Mouse (Mus musculus): ENCODE results near the gene Zbtb46. TPM values are rescaled to one million over a fixed set of nuclear protein-coding genes. Genes with fewer than 3 reads are reported as not detected.

Gene Zbtb46
- total RNA-seq (2023): under 1 TPM; 0.27 to 0.67 TPM

DNA sequence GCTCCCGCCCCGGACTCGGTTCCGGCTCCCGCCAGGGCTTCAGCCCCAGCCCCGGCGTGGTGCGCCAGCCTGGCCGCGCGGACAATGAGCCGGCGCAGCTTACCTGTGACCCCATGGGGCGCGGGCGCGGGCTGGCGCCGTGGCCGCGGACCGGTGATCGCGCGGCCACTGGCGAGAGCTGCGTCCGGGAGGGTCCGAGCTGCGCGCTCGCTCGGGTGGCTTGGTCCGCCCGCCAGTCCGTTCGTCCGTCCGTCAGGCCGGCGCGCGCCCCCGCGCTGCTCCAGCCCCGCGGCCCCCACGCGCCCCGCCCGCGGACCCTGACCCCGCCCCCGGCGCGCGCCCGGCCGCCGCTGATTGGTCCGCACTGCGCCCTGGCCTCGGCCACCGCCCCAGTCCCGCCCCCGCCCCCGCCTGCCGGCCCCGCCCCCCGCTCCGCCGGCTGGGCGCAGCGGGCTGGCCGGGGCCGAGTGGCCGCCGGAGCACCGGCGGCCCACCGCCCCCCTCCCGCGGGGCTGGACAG, at the start of gene Zbtb46:
Zbtb46 (minus strand) TSS at position 274 of the 520 bp plus-strand sequence.

DNA sequence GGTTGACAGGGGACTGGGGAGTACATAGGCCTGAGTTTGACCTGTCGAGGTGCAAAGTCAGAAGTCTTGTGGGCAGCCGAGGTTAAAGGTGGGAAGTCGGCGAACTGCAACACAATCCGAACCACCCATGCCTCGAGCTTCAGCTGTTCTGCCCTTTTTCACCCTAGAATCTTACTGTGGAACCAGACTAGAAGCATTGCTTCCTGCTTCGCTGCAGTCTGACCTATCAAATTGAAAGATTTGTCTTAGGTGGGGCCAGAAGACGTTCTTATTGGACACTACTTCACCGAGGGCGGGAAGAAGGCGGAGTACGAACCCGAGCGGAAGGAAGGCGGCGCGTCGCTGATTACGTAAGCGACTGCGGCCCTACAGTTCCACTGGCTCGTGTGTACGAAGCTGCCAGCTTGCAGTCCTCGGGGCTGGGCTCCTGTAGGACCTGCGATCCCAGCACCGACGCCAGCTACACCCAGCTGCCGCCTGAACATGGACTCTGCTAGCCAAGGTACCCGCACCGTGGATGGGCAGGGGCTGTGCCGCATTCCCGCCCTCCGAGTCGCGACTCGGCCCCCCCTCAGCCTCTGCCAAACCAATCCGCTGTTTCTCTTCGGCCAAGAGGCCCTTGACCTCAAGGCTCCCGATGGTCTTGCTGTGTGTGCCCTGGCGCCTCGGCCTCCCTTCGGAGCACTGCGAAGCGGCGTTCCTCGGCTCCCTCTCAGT, 37.8 kb upstream of the Zbtb46 start, which contains the start of gene Tpd52l2:
Tpd52l2 (plus strand) TSS at position 312 of the 717 bp plus-strand sequence.

DNA sequence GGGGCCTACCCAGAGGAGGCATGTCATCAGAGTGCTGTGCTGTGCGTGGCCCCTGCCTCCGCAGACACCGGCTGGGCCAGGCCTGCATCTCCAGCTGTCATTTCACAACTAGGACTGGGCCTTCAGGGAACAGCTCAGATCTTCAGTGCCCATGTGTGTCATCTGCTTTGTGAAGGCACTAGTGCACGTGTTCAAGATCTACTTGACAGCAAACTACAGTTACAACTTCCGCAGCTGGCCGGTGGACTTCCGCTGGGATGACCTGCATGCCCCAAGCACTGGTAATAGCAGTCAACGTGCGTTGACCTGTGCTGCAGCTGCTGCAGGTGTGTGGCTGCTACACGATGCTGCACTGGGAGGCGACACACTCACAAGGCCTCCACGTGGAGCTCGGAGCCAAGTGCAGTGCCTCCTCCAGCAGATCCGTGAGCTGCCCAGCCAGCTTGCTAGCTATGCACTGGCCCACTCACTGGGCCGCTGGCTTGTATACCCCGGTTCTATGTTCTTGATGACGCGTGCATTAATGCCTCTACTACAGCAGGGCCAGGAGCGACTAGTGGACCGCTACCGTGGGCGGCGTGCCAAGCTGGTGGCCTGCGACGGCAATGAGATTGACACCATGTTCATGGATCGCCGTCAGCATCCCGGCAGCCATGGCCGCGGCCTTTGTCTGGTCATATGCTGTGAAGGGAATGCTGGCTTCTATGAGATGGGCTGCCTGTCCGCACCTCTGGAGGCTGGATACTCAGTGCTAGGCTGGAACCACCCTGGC, 34.1 kb upstream of the Zbtb46 start, which contains the start of gene Abhd16b:
Abhd16b (plus strand) TSS at position 51 of the 772 bp plus-strand sequence.

GRCm38 (mm10) chr2:181379778-181380177, 79.4 kb downstream of the Zbtb46 start, which contains the start of gene Lime1:
Gene Lime1, plus strand, starts transcription at chr2:181380078.

DNA sequence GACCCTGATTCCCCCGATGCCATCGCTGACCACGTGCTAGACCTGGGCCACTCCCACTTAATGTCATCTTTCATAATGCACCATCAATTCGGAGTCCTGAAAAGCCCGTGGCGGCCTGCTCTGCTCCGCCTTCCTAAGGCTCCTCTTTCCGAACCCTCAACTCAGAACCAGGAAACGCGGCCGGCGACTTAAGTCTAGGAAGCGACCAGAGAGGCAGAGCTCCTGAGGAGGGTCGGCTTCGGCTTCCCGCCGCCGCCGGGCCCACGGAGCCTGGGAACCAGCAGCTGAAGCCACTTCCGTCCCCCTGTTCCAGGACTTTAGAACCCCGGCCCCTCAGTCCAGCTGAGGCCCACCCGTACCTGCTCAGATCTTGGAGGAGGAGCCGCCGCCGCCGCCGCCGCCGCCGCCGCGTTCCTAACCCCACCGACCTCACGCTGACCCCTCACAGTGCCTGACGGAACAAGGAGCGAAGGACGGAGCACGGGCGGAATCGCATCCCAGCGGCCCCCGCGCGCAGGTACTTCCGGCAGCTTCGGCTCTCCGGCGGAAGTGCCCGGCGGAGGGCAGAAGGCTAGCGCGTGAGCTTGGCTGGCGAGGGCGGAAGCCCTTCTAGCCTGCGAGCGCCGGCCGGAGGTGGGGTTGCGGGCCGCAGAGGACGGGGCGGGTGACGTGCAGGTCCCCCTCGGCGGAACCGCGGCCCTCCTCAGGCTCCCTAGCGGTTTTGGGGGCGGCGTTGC, 94.2 kb downstream of the Zbtb46 start, which contains the start of the genes Zgpat and Arfrp1:
Zgpat (plus strand) TSS at position 69 of the 737 bp plus-strand sequence.
Arfrp1 (minus strand) TSS at position 545 of the 737 bp plus-strand sequence.

Other genes with a start within 250 kb of the Zbtb46 start
- under 1 TPM; 0.29 to 0.80 TPM for gene Srms, start 246.2 kb downstream of the Zbtb46 start, total RNA-seq (2023)
- under 1 TPM in 1 of 2 experiments, not detected in 1; 0.83 TPM for gene Fndc11, start 239.4 kb downstream of the Zbtb46 start, total RNA-seq (2023)
- 100 to 1,000 TPM; 148 to 165 TPM for gene Helz2, start 217.4 kb downstream of the Zbtb46 start, total RNA-seq (2023)
- 10 to 100 TPM; 39.1 to 40.4 TPM for gene Gmeb2, start 171.4 kb downstream of the Zbtb46 start, total RNA-seq (2023)
- gene Stmn3, start 144.9 kb downstream of the Zbtb46 start, total RNA-seq (2023): not detected
- gene Rtel1, start 139.7 kb downstream of the Zbtb46 start, total RNA-seq (2023): 100 to 1,000 TPM; 126 to 141 TPM
- gene Zgpat, start 94.5 kb downstream of the Zbtb46 start, total RNA-seq (2023): 100 to 1,000 TPM; 126 to 143 TPM
- 100 to 1,000 TPM in 1 of 2 experiments, 10 to 100 TPM in 1; 95.6 to 110 TPM for gene Arfrp1, start 94.0 kb downstream of the Zbtb46 start, total RNA-seq (2023)
- gene Lime1, start 79.3 kb downstream of the Zbtb46 start, total RNA-seq (2023): 100 to 1,000 TPM; 260 to 278 TPM
- gene Abhd16b, start 33.8 kb upstream of the Zbtb46 start, total RNA-seq (2023): not detected
- 10 to 100 TPM; 81.9 to 88.8 TPM for gene Tpd52l2, start 37.7 kb upstream of the Zbtb46 start, total RNA-seq (2023)
- 100 to 1,000 TPM; 131 to 137 TPM for gene Dnajc5, start 61.1 kb upstream of the Zbtb46 start, total RNA-seq (2023)
- gene Uckl1, start 125.5 kb upstream of the Zbtb46 start, total RNA-seq (2023): 100 to 1,000 TPM; 156 to 204 TPM
- gene Prpf6, start 132.4 kb upstream of the Zbtb46 start, total RNA-seq (2023): 10 to 100 TPM; 60.2 to 63.9 TPM
- 10 to 100 TPM; 67.3 to 81.5 TPM for gene Zfp512b, start 133.4 kb upstream of the Zbtb46 start, total RNA-seq (2023)
- 10 to 100 TPM; 15.5 to 17.5 TPM for gene Samd10, start 139.8 kb upstream of the Zbtb46 start, total RNA-seq (2023)
- gene Gm29797, start 197.6 kb upstream of the Zbtb46 start, total RNA-seq (2023): under 1 TPM in 1 of 2 experiments, not detected in 1; 0.79 TPM
- not detected for gene Sox18, start 212.2 kb upstream of the Zbtb46 start, total RNA-seq (2023)
- gene Tcea2, start 220.9 kb upstream of the Zbtb46 start, total RNA-seq (2023): 10 to 100 TPM; 17.0 to 19.9 TPM
- 100 to 1,000 TPM; 124 to 128 TPM for gene Rgs19, start 234.6 kb upstream of the Zbtb46 start, total RNA-seq (2023)
- not detected for gene Lkaaear1, start 239.0 kb upstream of the Zbtb46 start, total RNA-seq (2023)